Mouse (Mus musculus): ENCODE data around the gene Cilp2. TPM values are rescaled to one million over a fixed set of nuclear protein-coding genes. Genes with fewer than 3 reads are reported as not detected.

Cilp2 gene
- polyA plus RNA-seq, 1 experiment from 2014 or later = 0.02 TPM

DNA sequence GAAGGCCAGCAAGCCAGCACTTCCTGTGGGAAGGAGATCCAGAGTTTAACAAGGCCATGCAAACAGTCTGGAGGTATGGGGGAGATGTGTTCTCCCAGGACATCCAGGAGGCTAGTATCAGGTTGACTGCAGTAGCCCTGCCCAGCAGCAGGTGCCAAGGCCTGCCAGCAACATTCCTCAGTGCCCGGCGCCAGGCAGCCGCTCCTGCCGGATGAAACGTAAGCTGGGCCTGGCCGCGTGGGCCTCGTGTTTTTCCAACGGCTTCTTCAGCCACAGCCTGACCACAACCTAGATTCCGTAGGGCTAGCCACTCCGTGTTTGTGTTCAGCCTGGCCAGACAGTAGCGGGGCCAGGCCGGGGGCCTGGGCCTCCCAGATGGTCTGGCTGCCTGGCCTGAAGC, 12.8 kb downstream of the Cilp2 start:
- DNase-seq = no peak
- ATAC-seq = no peak
- no peak overlapping the region for H3K27ac ChIP-seq (ENCODE audit: low read depth)
- no peaks in the 10 kb centered on the region for H3K36me3 ChIP-seq (replicated peaks; ENCODE audit: insufficient read depth, low read length)
- H3K9ac ChIP-seq (replicated peaks) = no peak overlapping the region
- peaks cover 13% of the 10 kb centered on the region; the same call in 1 of the 2 replicates for H3K27me3 ChIP-seq (ENCODE audit: insufficient read depth, low read length)
- H3K4me3 ChIP-seq (ENCODE audit: low read depth, low read length) = no peak overlapping the region
- TF ChIP-seq CTCF (IDR thresholded peaks at IDR 0.05; ENCODE audit: low read depth) (no peak), EP300 (IDR thresholded peaks at IDR 0.05; ENCODE audit: low read depth) (no peak)
- H3K9me3 ChIP-seq (ENCODE audit: low read length) = no peaks in the 10 kb centered on the region
- H3K4me1 ChIP-seq (ENCODE audit: insufficient read depth) = no peaks in the 10 kb centered on the region
- WGBS (ENCODE audit: insufficient replicate concordance) = 79% methylated on average over 13 of the region's 13 CpGs
- no peak overlapping the region for H3K4me2 ChIP-seq (ENCODE audit: low read depth, low read length)

DNA sequence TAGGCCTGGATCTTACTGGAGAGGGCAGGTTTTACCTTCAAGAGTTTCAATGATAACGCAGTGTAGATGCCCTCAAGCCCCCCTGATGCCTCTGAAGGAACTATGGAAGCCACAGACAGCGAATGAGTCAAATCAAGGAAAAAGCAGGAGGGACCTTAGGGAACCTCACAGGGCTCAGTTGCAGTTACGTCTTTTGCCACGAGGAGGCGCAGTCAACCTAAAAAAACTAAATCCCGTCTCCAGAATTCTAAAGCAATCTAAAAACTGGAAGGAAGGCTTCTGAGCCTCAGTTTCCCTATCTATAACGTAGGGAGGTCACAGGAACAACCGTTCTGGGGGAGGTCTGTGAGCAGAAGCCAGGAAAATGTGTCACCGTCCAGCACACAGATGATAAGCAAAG, 13.3 kb downstream of the Cilp2 start:
- Histone ChIP-seq H3K4me1 (ENCODE audit: insufficient read depth) (no peaks in the 10 kb centered on the region), H3K9ac (replicated peaks) (no peak overlapping the region), H3K36me3 (replicated peaks; ENCODE audit: insufficient read depth, low read length) (no peaks in the 10 kb centered on the region), H3K4me3 (ENCODE audit: low read depth, low read length) (no peak overlapping the region), H3K27ac (ENCODE audit: low read depth) (no peak overlapping the region), H3K9me3 (ENCODE audit: low read length) (no peaks in the 10 kb centered on the region), H3K27me3 (ENCODE audit: insufficient read depth, low read length) (peaks cover 8% of the 10 kb centered on the region; the same call in 1 of the 2 replicates), H3K4me2 (ENCODE audit: low read depth, low read length) (no peak overlapping the region)
- 11% methylated on average over 9 of the region's 9 CpGs for WGBS (ENCODE audit: insufficient replicate concordance)
- no peak for TF ChIP-seq EP300 (IDR thresholded peaks at IDR 0.05; ENCODE audit: low read depth)
- TF ChIP-seq CTCF (IDR thresholded peaks at IDR 0.05; ENCODE audit: low read depth) = peak; percentile 78
- ATAC-seq (no peak), DNase-seq (peak; percentile 71)

DNA sequence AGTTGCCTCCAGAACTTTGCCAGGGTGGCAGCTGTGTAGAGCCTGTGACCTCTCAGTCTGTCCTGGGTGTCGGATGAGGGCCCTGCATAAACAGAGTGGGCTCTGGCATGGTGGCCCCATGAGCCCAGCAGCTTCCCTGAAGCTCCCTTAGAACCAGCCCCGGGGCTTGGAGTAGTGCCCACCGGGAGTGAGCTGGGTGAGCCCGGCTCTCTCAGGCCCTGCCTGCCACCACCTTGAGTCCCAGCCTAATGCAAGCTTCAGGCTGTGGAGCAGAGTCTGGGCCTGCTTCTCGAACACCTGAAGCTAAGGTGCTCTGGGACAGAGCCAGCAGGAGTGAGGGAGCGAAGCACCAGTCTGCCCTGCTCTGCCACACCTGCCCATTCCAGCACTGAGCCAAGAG, 16.6 kb downstream of the Cilp2 start:
- H3K4me1 ChIP-seq (ENCODE audit: insufficient read depth) = no peaks in the 10 kb centered on the region
- H3K9me3 ChIP-seq (ENCODE audit: low read length) = no peaks in the 10 kb centered on the region
- 79% methylated on average over 6 of the region's 6 CpGs for WGBS (ENCODE audit: insufficient replicate concordance)
- no peak overlapping the region for H3K4me2 ChIP-seq (ENCODE audit: low read depth, low read length)
- H3K27me3 ChIP-seq (ENCODE audit: insufficient read depth, low read length) = no peaks in the 10 kb centered on the region
- TF ChIP-seq EP300 (IDR thresholded peaks at IDR 0.05; ENCODE audit: low read depth) (no peak), CTCF (IDR thresholded peaks at IDR 0.05; ENCODE audit: low read depth) (no peak)
- H3K4me3 ChIP-seq (ENCODE audit: low read depth, low read length) = no peak overlapping the region
- no peak overlapping the region for H3K27ac ChIP-seq (ENCODE audit: low read depth)
- ATAC-seq (no peak), DNase-seq (no peak)
- H3K36me3 ChIP-seq (replicated peaks; ENCODE audit: insufficient read depth, low read length) = no peaks in the 10 kb centered on the region
- no peak overlapping the region for H3K9ac ChIP-seq (replicated peaks)

DNA sequence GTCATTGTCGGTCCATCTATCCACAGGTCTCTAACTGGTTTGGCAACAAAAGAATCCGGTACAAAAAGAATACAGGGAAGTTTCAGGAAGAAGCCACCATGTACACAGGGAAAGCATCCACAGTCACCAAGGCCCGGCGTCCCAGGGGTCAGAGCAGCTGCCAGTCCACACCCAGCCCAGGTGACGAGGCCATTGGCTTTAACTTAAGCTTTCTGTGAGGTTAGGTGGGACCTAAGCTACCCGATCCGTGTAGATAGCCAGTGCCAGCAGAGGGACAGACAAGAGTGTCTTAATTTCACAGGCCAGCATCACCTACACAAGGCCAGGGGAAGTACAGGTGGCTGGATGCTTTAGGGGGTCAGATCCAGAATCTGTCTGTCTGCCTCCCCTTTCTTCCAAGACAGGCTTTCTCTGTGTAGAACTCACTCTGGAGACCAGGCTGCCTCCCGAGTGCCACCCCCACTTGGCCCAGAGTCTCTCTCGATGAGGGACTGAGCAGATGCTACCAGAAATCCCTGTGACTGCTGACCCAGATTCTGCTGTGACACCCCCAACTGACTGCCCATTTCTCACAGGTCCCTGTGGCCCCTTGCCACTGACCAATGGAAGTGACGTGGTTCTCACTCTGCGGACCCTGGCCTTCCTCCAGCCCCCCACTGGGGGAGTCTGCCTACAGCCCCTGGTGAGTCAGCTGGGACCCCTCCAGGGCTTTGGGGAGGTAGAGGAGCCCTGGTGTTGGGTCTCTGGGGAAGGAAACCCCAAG, 17.3 kb downstream of the Cilp2 start:
- no peaks in the 10 kb centered on the region for H3K9me3 ChIP-seq (ENCODE audit: low read length)
- no peaks in the 10 kb centered on the region for H3K27me3 ChIP-seq (ENCODE audit: insufficient read depth, low read length)
- no peak overlapping the region for H3K9ac ChIP-seq (replicated peaks)
- H3K4me1 ChIP-seq (ENCODE audit: insufficient read depth) = no peaks in the 10 kb centered on the region
- H3K4me2 ChIP-seq (ENCODE audit: low read depth, low read length) = no peak overlapping the region
- DNase-seq (no peak), ATAC-seq (no peak)
- H3K4me3 ChIP-seq (ENCODE audit: low read depth, low read length) = no peak overlapping the region
- H3K27ac ChIP-seq (ENCODE audit: low read depth) = no peak overlapping the region
- no peaks in the 10 kb centered on the region for H3K36me3 ChIP-seq (replicated peaks; ENCODE audit: insufficient read depth, low read length)
- WGBS (ENCODE audit: insufficient replicate concordance) = 77% methylated on average over 11 of the region's 11 CpGs
- TF ChIP-seq EP300 (IDR thresholded peaks at IDR 0.05; ENCODE audit: low read depth) (no peak), CTCF (IDR thresholded peaks at IDR 0.05; ENCODE audit: low read depth) (no peak)

DNA sequence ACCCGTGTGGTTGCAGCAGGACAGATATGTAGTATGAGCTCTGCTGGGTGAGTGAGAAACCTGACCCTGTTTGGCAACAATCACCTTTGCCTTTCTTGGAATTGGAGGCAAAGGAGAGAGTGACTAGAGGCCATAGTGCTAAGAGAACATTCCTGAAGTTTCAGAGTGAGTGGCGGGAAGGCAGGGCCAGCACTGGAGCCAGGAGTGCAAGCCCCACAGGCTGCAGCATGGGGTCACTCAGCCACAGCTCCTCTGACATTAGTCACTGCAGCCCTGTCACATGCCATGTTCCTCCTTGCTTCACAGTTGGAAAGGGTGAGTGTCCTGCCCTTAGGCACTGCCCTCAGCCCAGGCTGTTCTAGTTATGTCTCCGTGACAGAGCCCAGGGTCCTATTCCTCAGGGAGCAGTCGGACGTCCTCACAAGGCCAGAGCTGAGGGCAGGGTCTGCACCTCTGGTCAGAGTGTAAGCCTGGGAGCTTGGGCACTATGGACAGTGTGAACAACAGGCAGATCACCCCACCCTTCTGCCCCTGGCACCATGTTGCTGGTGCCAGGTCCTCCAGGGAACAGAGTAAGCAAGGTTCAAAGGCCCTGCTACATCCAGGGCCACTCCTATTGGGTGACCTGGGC, 19.7 kb downstream of the Cilp2 start:
- no peak for TF ChIP-seq CTCF (IDR thresholded peaks at IDR 0.05; ENCODE audit: low read depth)
- H3K9ac ChIP-seq (replicated peaks) = no peak overlapping the region
- H3K27ac ChIP-seq (ENCODE audit: low read depth) = no peak overlapping the region
- H3K27me3 ChIP-seq (ENCODE audit: insufficient read depth, low read length) = no peaks in the 10 kb centered on the region
- no peak overlapping the region for H3K4me2 ChIP-seq (ENCODE audit: low read depth, low read length)
- ATAC-seq = no peak
- no peak overlapping the region for H3K4me3 ChIP-seq (ENCODE audit: low read depth, low read length)
- H3K36me3 ChIP-seq (replicated peaks; ENCODE audit: insufficient read depth, low read length) = no peaks in the 10 kb centered on the region
- H3K4me1 ChIP-seq (ENCODE audit: insufficient read depth) = no peaks in the 10 kb centered on the region; the same call in 1 of the 2 replicates
- no peak for DNase-seq
- no peaks in the 10 kb centered on the region for H3K9me3 ChIP-seq (ENCODE audit: low read length)
- WGBS (ENCODE audit: insufficient replicate concordance) = 78% methylated on average over 5 of the region's 5 CpGs

DNA sequence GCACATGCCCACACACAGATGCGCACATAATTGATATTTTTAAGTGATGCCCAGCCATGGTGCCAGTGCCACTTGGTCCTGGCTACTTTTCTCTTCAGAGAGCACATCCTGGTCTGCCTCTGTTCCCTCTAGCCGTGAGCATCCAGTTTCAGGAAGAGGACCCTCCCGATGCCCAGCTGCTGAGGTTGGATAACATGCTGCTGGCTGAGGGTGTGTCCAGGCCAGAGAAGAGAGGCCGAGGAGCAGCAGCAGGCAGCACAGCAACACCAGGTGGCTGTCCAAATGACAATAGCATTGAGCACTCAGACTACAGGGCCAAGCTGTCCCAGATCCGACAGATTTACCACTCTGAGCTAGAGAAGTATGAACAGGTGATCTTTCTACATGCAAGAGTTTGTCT, 23.3 kb downstream of the Cilp2 start:
- Histone ChIP-seq H3K9ac (replicated peaks) (no peak overlapping the region), H3K9me3 (ENCODE audit: low read length) (no peaks in the 10 kb centered on the region), H3K4me3 (ENCODE audit: low read depth, low read length) (no peak overlapping the region), H3K27ac (ENCODE audit: low read depth) (no peak overlapping the region), H3K36me3 (replicated peaks; ENCODE audit: insufficient read depth, low read length) (no peaks in the 10 kb centered on the region), H3K27me3 (ENCODE audit: insufficient read depth, low read length) (no peaks in the 10 kb centered on the region), H3K4me1 (ENCODE audit: insufficient read depth) (no peaks in the 10 kb centered on the region; the same call in 1 of the 2 replicates), H3K4me2 (ENCODE audit: low read depth, low read length) (no peak overlapping the region)
- TF ChIP-seq EP300 (IDR thresholded peaks at IDR 0.05; ENCODE audit: low read depth) (no peak), CTCF (IDR thresholded peaks at IDR 0.05; ENCODE audit: low read depth) (no peak)
- whole genome bisulfite sequencing (ENCODE audit: insufficient replicate concordance) = 73% methylated on average over 5 of the region's 5 CpGs
- DNase-seq (no peak), ATAC-seq (no peak)

All from liver, postnatal 0 days (tissue).